ENCODE assay signal across 11 mouse cellular contexts in the genomic region with DNA sequence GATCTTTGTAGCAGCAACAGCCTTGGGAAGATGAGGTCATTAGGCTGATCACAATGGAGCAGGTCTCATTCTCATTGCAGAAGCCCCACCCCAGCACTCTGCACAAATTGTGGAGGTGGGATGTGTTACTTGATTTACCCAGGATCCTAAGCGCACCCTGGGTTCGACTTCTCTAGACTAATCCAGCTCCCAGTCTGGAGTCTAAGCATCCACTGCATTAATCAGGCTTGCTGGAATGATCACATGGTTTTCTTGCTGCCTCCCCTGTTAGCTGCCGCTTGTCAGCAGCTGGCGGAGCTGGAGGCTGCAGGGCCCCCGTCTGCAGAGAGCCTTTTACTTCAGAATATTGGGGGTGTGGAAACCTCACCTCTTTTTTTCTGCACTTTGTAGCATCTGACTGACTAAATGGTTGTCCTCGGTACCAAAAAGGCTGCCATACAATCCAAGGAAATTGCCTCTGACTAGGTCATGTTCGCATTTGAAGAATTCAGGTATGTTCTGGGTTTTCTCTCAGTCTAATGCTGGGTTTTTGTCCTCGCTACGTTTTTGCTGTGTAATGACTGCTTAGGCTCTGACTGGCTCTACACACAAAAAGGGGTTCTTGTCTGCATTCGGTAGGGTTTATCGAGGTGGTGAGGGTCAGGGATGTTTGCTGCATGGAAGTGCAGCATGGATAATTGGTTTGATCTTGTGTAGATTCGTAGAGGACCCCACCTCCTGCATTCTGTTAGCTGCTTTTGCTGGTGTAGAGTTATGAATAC. TPM values are rescaled to one million over a fixed set of nuclear protein-coding genes. Genes with fewer than 3 reads are reported as not detected.
DNase-seq lines count a peak whose midpoint lies in the region; ATAC-seq lines count a peak whose summit lies in the region.
"Had no signal": no experiment of that assay in that cellular context is flagged by ENCODE, and none has a peak within 500 bp of the region (broad histone marks: within the 10 kb centered on the region; RNA-seq: fewer than 3 reads in every experiment).

No protein-coding gene starts in this region.

- H3K27me3 ChIP-seq in embryonic facial prominence, embryonic 11.5 days (ENCODE audit: control insufficient read depth, insufficient read depth, low read length) = no peaks in the 10 kb centered on the region
- H3K27me3 ChIP-seq in embryonic facial prominence, embryonic 10.5 days (replicated peaks; ENCODE audit: low read depth, poor library complexity, severe bottlenecking) = no peaks in the 10 kb centered on the region
- H3K27me3 ChIP-seq in embryonic facial prominence, embryonic 14.5 days (replicated peaks; ENCODE audit: control insufficient read depth, insufficient read depth, low read length) = no peaks in the 10 kb centered on the region
- no peaks in the 10 kb centered on the region for H3K27me3 ChIP-seq in neural tube, embryonic 15.5 days (replicated peaks)
- H3K27me3 ChIP-seq: liver, embryonic 13.5 days had no signal

- no peak overlapping the region for H3K4me3 ChIP-seq in embryonic facial prominence, embryonic 11.5 days (ENCODE audit: low read depth, low read length)
- no peak overlapping the region for H3K4me3 ChIP-seq in embryonic facial prominence, embryonic 10.5 days
- no peak overlapping the region for H3K4me3 ChIP-seq in embryonic facial prominence, embryonic 14.5 days (ENCODE audit: low read depth, low read length)
- H3K4me3 ChIP-seq in neural tube, embryonic 15.5 days (replicated peaks) = peak overlapping the region; percentile 43
- H3K4me3 ChIP-seq: liver, embryonic 13.5 days had no signal

- 49% methylated on average over 12 of the region's 12 CpGs for WGBS in embryonic facial prominence, embryonic 11.5 days
- WGBS in embryonic facial prominence, embryonic 10.5 days = 56% methylated on average over 12 of the region's 12 CpGs
- whole genome bisulfite sequencing in embryonic facial prominence, embryonic 14.5 days = 44% methylated on average over 12 of the region's 12 CpGs
- WGBS in neural tube, embryonic 15.5 days = 27% methylated on average over 12 of the region's 12 CpGs

- ATAC-seq in embryonic facial prominence, embryonic 11.5 days (replicated peaks; ENCODE audit: insufficient number of reproducible peaks, low FRiP score, low TSS enrichment, low read depth) = peak; percentile 64
- peak; percentile 62; the same call in 1 of the 2 replicates for ATAC-seq in embryonic facial prominence, embryonic 14.5 days (ENCODE audit: low read depth)
- ATAC-seq in neural tube, embryonic 15.5 days (ENCODE audit: low FRiP score) = peak; percentile 85

- DNase-seq in embryonic facial prominence, embryonic 11.5 days (ENCODE audit: low spot score) = peak; percentile 33
- DNase-seq in embryonic facial prominence, embryonic 10.5 days (ENCODE audit: low spot score) = no peak
- peak; percentile 51 for DNase-seq in embryonic facial prominence, embryonic 14.5 days (ENCODE audit: low spot score)
- peak; percentile 26 for DNase-seq in layer of hippocampus, adult 9-11 months
- DNase-seq in adrenal gland, postnatal 14 days = no peak
- no peak for DNase-seq in gastrocnemius, postnatal 25 days
- no peak for DNase-seq in ovary, adult 18-20 months (ENCODE audit: low spot score)
- DNase-seq: adrenal gland, postnatal 36 days; gastrocnemius, postnatal 36 days; liver, embryonic 13.5 days had no signal

- peak overlapping the region; percentile 22; the same call in 1 of the 2 replicates for H3K9ac ChIP-seq in embryonic facial prominence, embryonic 11.5 days (replicated peaks; ENCODE audit: low read length)
- H3K9ac ChIP-seq in embryonic facial prominence, embryonic 14.5 days (ENCODE audit: low read depth, low read length) = 0 out of 2 replicates have a peak overlapping the region, but pooled peaks have one; percentile 6
- peak overlapping the region; percentile 53 for H3K9ac ChIP-seq in neural tube, embryonic 15.5 days (replicated peaks)
- H3K9ac ChIP-seq: liver, embryonic 13.5 days had no signal

- no peaks in the 10 kb centered on the region for H3K4me1 ChIP-seq in embryonic facial prominence, embryonic 11.5 days (ENCODE audit: control insufficient read depth, insufficient read depth, low read length)
- peaks cover 40% of the 10 kb centered on the region for H3K4me1 ChIP-seq in embryonic facial prominence, embryonic 10.5 days
- peaks cover 26% of the 10 kb centered on the region for H3K4me1 ChIP-seq in embryonic facial prominence, embryonic 14.5 days (ENCODE audit: control insufficient read depth, insufficient read depth, low read length)
- H3K4me1 ChIP-seq in neural tube, embryonic 15.5 days = peaks cover 65% of the 10 kb centered on the region

- H3K4me2 ChIP-seq in embryonic facial prominence, embryonic 11.5 days (ENCODE audit: low read depth, low read length) = no peak overlapping the region
- H3K4me2 ChIP-seq in embryonic facial prominence, embryonic 14.5 days (ENCODE audit: low read depth, low read length) = peak overlapping the region; percentile 19; the same call in 1 of the 2 replicates
- peak overlapping the region; percentile 54 for H3K4me2 ChIP-seq in neural tube, embryonic 15.5 days
- H3K4me2 ChIP-seq: liver, embryonic 13.5 days had no signal

- H3K36me3 ChIP-seq in embryonic facial prominence, embryonic 11.5 days (replicated peaks; ENCODE audit: control insufficient read depth, insufficient read depth, low read depth, low read length) = no peaks in the 10 kb centered on the region
- no peaks in the 10 kb centered on the region for H3K36me3 ChIP-seq in embryonic facial prominence, embryonic 10.5 days (replicated peaks)
- H3K36me3 ChIP-seq in embryonic facial prominence, embryonic 14.5 days (ENCODE audit: control insufficient read depth, insufficient read depth, low read length) = no peaks in the 10 kb centered on the region
- H3K36me3 ChIP-seq in neural tube, embryonic 15.5 days = no peaks in the 10 kb centered on the region
- H3K36me3 ChIP-seq: liver, embryonic 13.5 days had no signal

- no peaks in the 10 kb centered on the region for H3K9me3 ChIP-seq in embryonic facial prominence, embryonic 11.5 days (replicated peaks; ENCODE audit: control insufficient read depth, low read length)
- no peaks in the 10 kb centered on the region for H3K9me3 ChIP-seq in embryonic facial prominence, embryonic 10.5 days
- no peaks in the 10 kb centered on the region for H3K9me3 ChIP-seq in embryonic facial prominence, embryonic 14.5 days (ENCODE audit: control insufficient read depth, low read length)
- no peaks in the 10 kb centered on the region for H3K9me3 ChIP-seq in neural tube, embryonic 15.5 days (replicated peaks)
- H3K9me3 ChIP-seq: liver, embryonic 13.5 days had no signal

- H3K27ac ChIP-seq in embryonic facial prominence, embryonic 11.5 days (replicated peaks; ENCODE audit: low read depth, low read length) = no peak overlapping the region
- H3K27ac ChIP-seq in embryonic facial prominence, embryonic 10.5 days (replicated peaks) = no peak overlapping the region
- peak overlapping the region; percentile 29; the same call in 1 of the 2 replicates for H3K27ac ChIP-seq in embryonic facial prominence, embryonic 14.5 days (replicated peaks; ENCODE audit: low read depth, low read length)
- peak overlapping the region; percentile 84 for H3K27ac ChIP-seq in neural tube, embryonic 15.5 days (replicated peaks)
- H3K27ac ChIP-seq: liver, embryonic 13.5 days had no signal

RNA-seq across cellular contexts. Expression of a gene that starts 51.2 kb away (rescaled TPM):
- 88.1 and 91.0 TPM in 2 replicates for polyA plus RNA-seq in embryonic facial prominence, embryonic 11.5 days (2014; fragmentation: Nextera tagmentation; extraction: Ambion mirVana)
- polyA plus RNA-seq in embryonic facial prominence, embryonic 10.5 days (2016; fragmentation: Nextera tagmentation; extraction: Ambion mirVana) = 58.3 and 60.2 TPM in 2 replicates
- polyA plus RNA-seq in embryonic facial prominence, embryonic 14.5 days (2014; fragmentation: Nextera tagmentation; extraction: Ambion mirVana) = 62.7 and 66.4 TPM in 2 replicates
- 188 and 226 TPM in 2 replicates for polyA plus RNA-seq in neural tube, embryonic 15.5 days (2015; fragmentation: Nextera tagmentation; extraction: Ambion mirVana)
- total RNA-seq in adrenal gland, postnatal 14 days (2021) = 67.3 and 107 TPM in 2 replicates
- 10 to 100 TPM; 15.0 to 16.4 TPM for total RNA-seq in gastrocnemius, postnatal 25 days (2021)

Comparison
In these comparisons a context has a peak if more than half of its experiments do, and no peak if none do; other contexts are left out.
1. DNase-seq: peak in embryonic facial prominence, embryonic 11.5 days (single experiment), embryonic facial prominence, embryonic 14.5 days (single experiment) and layer of hippocampus, adult 9-11 months (single experiment); none in embryonic facial prominence, embryonic 10.5 days (single experiment), adrenal gland, postnatal 14 days (single experiment), gastrocnemius, postnatal 25 days (single experiment) and ovary, adult 18-20 months (single experiment).
2. H3K27ac ChIP-seq: peak in embryonic facial prominence, embryonic 14.5 days (single experiment) and neural tube, embryonic 15.5 days (single experiment); none in embryonic facial prominence, embryonic 11.5 days (single experiment) and embryonic facial prominence, embryonic 10.5 days (single experiment).
3. Peak in every context shown above with its lines, with median percentiles within 50 percentile points of each other: ATAC-seq and H3K9ac ChIP-seq.